Mouse (Mus musculus) hindbrain, embryonic 12.5 days (tissue): ENCODE data around the gene Dhrs13. TPM values are rescaled to one million over a fixed set of nuclear protein-coding genes. Genes with fewer than 3 reads are reported as not detected.
"Not testable (repeated sequence)": the region's sequence is repeated elsewhere in the genome, so short reads cannot be mapped to it uniquely, and the experiment has no call there.

Experiments used
- ATAC-seq: fragments of 200-750 bp; cut with Nextera tagmentation; 2 replicates; pipeline ENCODE4 v1.8.0; 2017; ENCODE audit warnings: moderate TSS enrichment; ENCODE audit not compliant: low FRiP score
- H3K27ac ChIP-seq: fragments of 300-500 bp; sonication (generic); 2 replicates; pipeline ENCODE4 v1.5.1; 2016; ENCODE audit warnings: mild to moderate bottlenecking
- H3K27me3 ChIP-seq: fragments of 300-500 bp; sonication (generic); 2 replicates; pipeline ENCODE4 v1.6.1; 2016; ENCODE audit warnings: mild to moderate bottlenecking
- H3K36me3 ChIP-seq: fragments of 300-500 bp; sonication (generic); 2 replicates; pipeline ENCODE4 v1.6.1; 2016; ENCODE audit warnings: mild to moderate bottlenecking
- H3K4me1 ChIP-seq: fragments of 300-500 bp; sonication (generic); 2 replicates; pipeline ENCODE4 v1.6.1; 2016
- H3K4me2 ChIP-seq: fragments of 300-500 bp; sonication (generic); replicated peaks from 2 replicates; pipeline ENCODE4 v1.6.1; 2016; ENCODE audit warnings: mild to moderate bottlenecking
- H3K4me3 ChIP-seq: fragments of 300-500 bp; sonication (generic); 2 replicates; pipeline ENCODE4 v1.5.1; 2016; ENCODE audit warnings: mild to moderate bottlenecking
- H3K9ac ChIP-seq: fragments of 300-500 bp; sonication (generic); 2 replicates; pipeline ENCODE4 v1.6.1; 2016; ENCODE audit warnings: mild to moderate bottlenecking, moderate library complexity
- H3K9me3 ChIP-seq: fragments of 300-500 bp; sonication (generic); replicated peaks from 2 replicates; pipeline ENCODE4 v1.6.1; 2016; ENCODE audit warnings: mild to moderate bottlenecking
- WGBS: fragments of 180-500 bp; shearing (Covaris S2); methylation state at CpG from one replicate; pipeline ENCODE4 v1.1.7; 2016; 5-methylcytosine and 5-hydroxymethylcytosine counted together
- polyA plus RNA-seq: library from polyadenylated mRNA; unstranded; fragments of >200 nt; fragmentation: Nextera tagmentation; extraction: Ambion mirVana; gene quantifications from 2 replicates; pipeline ENCODE4 v1.2.1, GENCODE M21; 2016

The Dhrs13 gene
- polyA plus RNA-seq, 1 experiment from 2014 or later: 24.2 TPM

DNA sequence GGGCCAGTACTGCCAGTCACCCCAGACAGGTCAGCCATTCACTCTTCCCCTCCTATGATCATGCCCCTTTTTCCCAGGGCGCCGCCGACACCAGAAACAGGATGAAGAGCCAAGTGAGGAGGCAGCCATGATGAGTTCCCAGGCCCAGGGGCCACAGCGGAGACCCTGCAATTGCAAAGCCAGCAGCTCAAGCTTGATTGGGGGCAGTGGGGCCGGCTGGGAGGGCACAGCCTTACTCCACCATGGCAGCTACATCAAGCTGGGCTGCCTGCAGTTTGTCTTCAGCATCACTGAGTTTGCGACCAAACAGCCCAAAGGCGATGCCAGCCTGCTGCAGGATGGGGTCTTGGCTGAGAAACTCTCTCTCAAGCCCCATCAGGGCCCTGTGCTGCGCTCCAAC, 2.8 kb upstream of the Dhrs13 start:
- Histone ChIP-seq H3K9ac (no peak overlapping the region), H3K27ac (no peak overlapping the region), H3K4me2 (no peak overlapping the region), H3K36me3 (peaks cover 56% of the 10 kb centered on the region), H3K27me3 (no peaks in the 10 kb centered on the region), H3K4me1 (peaks cover 17% of the 10 kb centered on the region), H3K9me3 (no peaks in the 10 kb centered on the region), H3K4me3 (no peak overlapping the region)
- 88% methylated on average over 8 of the region's 8 CpGs for WGBS
- no peak for ATAC-seq

DNA sequence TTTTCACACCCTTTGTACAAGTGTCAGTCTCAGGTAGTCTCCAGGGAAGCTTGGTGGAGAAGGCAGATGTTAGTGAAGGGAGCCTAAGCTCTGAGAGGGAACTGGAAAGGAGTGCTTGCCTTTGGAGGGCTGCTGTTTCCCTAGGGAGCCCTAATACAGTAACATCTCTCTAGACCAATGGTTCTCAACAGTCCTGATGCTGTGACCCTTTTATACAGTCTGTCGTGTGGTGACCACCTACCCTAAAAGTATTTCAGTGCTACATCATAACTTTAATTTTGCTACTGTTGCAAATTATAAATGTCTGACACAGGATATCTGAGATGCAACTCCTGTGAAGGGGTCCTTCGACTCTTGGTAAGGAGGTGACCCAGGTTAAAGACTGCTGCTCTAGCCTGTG, 1.5 kb upstream of the Dhrs13 start:
- Histone ChIP-seq H3K9me3 (no peaks in the 10 kb centered on the region), H3K9ac (no peak overlapping the region), H3K4me1 (peaks cover 17% of the 10 kb centered on the region), H3K27me3 (no peaks in the 10 kb centered on the region), H3K4me3 (no peak overlapping the region), H3K27ac (no peak overlapping the region), H3K4me2 (no peak overlapping the region), H3K36me3 (peaks cover 48% of the 10 kb centered on the region)
- no peak for ATAC-seq
- WGBS: 65% methylated on average over 2 of the region's 2 CpGs

DNA sequence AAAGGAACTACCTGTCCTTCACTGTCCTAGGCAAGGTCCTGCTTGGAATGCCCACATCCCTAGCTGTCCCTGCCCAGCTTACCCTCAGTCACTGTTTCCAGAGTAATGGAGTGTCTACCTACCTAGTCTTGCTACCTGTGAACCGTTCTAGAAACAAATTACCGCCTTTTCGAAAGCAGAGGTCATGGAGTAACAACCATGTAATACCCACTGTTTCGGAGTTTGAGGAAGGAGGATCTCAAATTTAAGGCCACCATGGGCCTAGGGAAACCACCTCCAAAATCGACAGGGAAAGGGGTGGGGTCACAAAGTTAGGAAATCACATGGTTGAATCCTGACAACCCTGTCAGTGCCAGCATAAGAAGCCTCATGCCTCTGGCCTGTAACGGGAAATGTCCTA, 691 bp upstream of the Dhrs13 start:
- peak; percentile 4; the same call in 1 of the 2 replicates for ATAC-seq
- peaks cover 17% of the 10 kb centered on the region for H3K4me1 ChIP-seq
- 39% methylated on average over 6 of the region's 6 CpGs for WGBS
- H3K9ac ChIP-seq: no peak overlapping the region
- peak overlapping the region; percentile 96; the same call in 1 of the 2 replicates for H3K27ac ChIP-seq
- no peaks in the 10 kb centered on the region for H3K9me3 ChIP-seq
- 0 out of 2 replicates have a peak overlapping the region, but pooled peaks have one; percentile 73 for H3K4me3 ChIP-seq
- H3K36me3 ChIP-seq: peaks cover 40% of the 10 kb centered on the region
- H3K4me2 ChIP-seq: peak overlapping the region; percentile 85
- H3K27me3 ChIP-seq: no peaks in the 10 kb centered on the region

DNA sequence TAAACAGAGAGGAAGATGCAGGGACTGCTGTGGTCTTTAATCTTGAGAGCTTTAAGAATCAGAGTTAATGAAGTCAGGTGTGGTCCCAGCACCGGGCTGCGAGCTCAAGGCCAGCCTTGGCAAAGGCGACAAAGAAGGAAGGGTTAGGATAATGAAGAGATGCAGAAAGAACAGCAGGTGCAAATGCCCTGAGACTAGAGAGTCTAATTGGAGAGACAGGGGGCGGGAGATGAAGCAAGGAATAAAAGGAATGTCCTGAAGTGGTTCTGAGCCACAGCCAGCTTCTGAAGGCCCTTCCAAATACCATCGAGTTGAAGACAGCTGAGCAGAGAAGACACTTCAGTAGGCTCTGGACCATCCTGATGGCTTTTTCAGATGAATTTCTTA, 722 bp downstream of the Dhrs13 start:
- Histone ChIP-seq H3K4me3 (peak overlapping the region; percentile 73), H3K36me3 (peaks cover 26% of the 10 kb centered on the region), H3K27ac (peak overlapping the region; percentile 96), H3K4me1 (peaks cover 23% of the 10 kb centered on the region), H3K9me3 (no peaks in the 10 kb centered on the region), H3K4me2 (peak overlapping the region; percentile 85), H3K27me3 (no peaks in the 10 kb centered on the region), H3K9ac (peak overlapping the region; percentile 85)
- ATAC-seq: peak; percentile 9; the same call in 1 of the 2 replicates
- WGBS: 12% methylated on average over 5 of the region's 5 CpGs

DNA sequence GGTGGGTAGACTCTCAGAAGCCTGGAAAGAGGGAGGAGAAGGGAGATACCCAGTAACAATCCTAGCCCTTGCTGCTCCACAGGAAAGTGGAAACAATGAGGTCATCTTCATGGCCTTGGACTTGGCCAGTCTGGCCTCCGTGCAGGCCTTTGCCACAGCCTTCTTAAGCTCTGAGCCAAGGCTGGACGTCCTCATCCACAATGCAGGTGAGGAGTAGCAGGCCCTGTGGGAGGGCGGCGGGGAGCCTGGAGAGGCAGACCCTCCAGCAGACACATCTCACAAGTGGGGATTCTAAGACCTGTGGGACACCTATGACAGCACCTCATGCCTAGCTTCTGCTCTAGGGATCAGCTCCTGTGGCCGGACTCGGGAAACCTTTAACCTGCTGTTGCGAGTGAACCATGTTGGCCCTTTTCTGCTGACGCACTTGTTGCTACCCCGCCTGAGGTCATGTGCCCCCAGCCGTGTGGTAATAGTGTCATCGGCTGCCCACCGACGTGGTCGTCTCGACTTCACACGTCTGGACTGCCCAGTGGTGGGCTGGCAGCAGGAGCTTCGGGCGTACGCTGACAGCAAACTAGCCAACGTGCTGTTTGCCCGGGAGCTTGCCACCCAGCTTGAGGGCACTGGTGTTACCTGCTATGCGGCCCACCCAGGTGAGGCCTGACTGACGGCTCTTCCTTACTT, 2.0 kb downstream of the Dhrs13 start:
- Histone ChIP-seq H3K36me3 (peaks cover 13% of the 10 kb centered on the region), H3K27me3 (no peaks in the 10 kb centered on the region), H3K4me1 (peaks cover 32% of the 10 kb centered on the region), H3K27ac (no peak overlapping the region), H3K9ac (no peak overlapping the region), H3K9me3 (no peaks in the 10 kb centered on the region), H3K4me2 (no peak overlapping the region), H3K4me3 (no peak overlapping the region)
- ATAC-seq: no peak
- 93% methylated on average over 23 of the region's 23 CpGs for WGBS

DNA sequence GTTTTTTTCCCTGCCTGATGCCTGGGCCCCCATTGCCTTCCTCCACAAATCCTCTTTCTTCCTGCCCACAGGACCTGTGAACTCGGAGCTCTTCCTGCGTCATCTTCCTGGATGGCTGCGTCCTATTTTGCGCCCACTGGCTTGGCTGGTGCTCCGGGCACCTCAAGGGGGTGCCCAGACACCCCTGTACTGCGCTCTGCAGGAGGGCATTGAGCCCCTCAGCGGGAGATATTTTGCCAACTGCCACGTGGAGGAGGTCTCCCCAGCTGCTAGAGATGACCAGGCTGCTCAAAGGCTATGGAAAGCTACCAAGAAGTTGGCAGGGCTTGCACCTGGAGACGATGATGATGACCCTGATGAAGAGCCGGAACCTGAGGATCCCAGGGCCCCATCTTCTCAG, 4.7 kb downstream of the Dhrs13 start:
- no peak overlapping the region for H3K4me2 ChIP-seq

DNA sequence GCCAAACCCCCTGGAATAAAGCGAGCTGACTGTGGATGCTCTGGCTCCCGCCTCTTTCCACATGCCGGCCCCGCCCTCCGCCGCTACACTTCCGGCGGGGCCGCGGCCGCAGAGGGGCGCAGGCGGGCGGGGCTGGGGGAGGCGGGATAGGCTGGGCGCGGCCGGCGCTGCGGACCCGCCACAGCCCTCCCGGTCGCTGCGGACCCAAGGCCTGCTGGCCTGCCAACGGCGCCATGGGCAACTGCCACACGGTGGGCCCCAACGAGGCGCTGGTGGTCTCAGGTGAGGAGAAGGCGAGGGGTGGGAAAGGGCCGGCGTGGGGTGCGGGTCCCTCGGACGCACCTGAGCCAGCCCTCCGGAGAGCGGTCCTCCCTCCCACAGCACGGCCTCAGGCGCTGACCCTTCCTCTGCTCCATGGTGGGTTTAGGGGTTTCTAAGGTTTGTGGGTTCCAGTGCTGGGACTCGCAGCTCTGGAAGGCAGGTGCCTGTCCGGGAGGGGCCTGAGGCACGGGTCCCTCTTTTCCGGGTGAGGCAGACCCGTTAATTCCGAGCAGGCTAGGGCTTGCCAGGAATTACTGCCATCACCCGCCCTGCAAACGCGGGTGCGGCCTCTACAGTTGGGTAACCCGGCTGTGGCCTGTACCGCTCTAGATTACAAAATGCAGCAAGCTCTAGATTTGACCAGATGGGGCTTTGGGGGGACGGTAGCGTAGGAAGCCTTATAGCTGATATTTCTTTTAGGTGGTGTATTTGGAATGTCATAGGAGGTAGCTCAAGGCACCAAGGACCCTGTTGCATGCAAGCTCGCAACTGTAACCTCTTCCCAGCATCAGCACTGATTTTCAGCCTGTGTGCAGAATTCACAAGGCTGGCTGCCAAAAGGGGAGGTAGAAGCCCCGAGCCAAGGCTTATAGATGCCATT, 6.0 kb downstream of the Dhrs13 start, which contains the start of gene Flot2:
Flot2 (plus strand) TSS at position 101 of the 922 bp plus-strand sequence.
- Histone ChIP-seq H3K27ac (peak within 1 kb of the TSS; percentile 75), H3K4me3 (peak within 1 kb of the TSS; percentile 85), H3K36me3 (peaks cover 18% of the 10 kb centered on the region), H3K4me2 (peak within 1 kb of the TSS; percentile 79), H3K27me3 (no peaks in the 10 kb centered on the region), H3K9me3 (no peaks in the 10 kb centered on the region), H3K4me1 (peaks cover 23% of the 10 kb centered on the region), H3K9ac (peak within 1 kb of the TSS; percentile 91)
- WGBS: 2% methylated on average over 49 of the region's 55 CpGs
- peak; percentile 88 for ATAC-seq

More for the DNA sequence above, 4.7 kb downstream of the Dhrs13 start:
- Histone ChIP-seq H3K4me3 (no peak overlapping the region), H3K9me3 (no peaks in the 10 kb centered on the region), H3K36me3 (peaks cover 10% of the 10 kb centered on the region; the same call in 1 of the 2 replicates), H3K27ac (no peak overlapping the region), H3K4me1 (peaks cover 30% of the 10 kb centered on the region), H3K27me3 (no peaks in the 10 kb centered on the region), H3K9ac (no peak overlapping the region)
- 80% methylated on average over 10 of the region's 10 CpGs for WGBS
- no peak for ATAC-seq

DNA sequence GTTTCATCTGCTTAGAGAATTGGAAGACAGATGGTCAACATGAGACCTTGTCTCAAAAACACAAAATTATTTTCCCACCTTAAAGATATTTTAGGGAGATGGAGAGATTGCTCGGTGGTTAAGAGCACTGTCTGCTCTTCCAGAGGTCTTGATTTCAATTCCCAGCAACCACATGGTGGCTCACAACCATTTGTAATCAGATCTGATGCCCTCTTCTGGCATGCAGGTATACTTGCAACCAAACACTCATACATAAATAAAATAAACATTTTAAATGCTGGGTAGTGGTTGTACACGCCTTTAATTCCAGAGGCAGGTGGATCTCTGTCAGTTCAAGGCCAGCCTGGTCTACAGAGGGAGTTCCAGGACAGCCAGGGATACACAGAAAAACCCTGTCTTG, 8.8 kb downstream of the Dhrs13 start:
- WGBS: 84% methylated on average over 2 of the region's 2 CpGs
- no peak overlapping the region for H3K4me3 ChIP-seq
- H3K27ac ChIP-seq: no peak overlapping the region
- no peak overlapping the region for H3K9ac ChIP-seq
- H3K9me3 ChIP-seq: no peaks in the 10 kb centered on the region
- H3K36me3 ChIP-seq: peaks cover 16% of the 10 kb centered on the region
- H3K4me2 ChIP-seq: no peak overlapping the region
- ATAC-seq: no peak
- H3K27me3 ChIP-seq: no peaks in the 10 kb centered on the region
- H3K4me1 ChIP-seq: peaks cover 22% of the 10 kb centered on the region

DNA sequence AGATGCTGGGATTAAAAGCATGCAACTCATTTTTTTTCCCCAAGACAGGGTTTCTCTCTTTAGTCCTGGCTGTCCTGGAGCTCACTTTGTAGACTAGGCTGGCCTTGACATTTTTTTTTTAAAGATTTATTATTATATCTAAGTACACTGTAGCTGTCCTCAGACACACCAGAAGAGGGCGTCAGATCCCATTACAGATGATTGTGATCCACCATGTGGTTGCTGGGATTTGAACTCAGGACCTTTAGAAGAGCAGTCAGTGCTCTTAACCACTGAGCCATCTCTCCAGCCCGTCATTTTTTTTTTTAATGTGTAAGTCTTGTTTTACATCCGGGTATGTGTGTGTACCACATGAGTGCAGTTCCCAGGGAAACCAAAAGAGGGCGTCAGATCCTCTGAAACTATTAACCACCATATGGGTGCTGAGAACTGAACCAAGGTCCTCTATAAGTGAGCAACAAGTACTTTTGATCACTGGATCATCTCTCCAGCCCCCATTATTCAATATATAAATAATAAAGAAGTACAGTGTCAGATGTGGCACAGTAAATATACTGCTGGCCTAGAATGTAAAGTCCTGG, 10.3 kb downstream of the Dhrs13 start:
- peaks cover 20% of the 10 kb centered on the region for H3K4me1 ChIP-seq
- H3K9ac ChIP-seq, H3K9me3 ChIP-seq, H3K4me3 ChIP-seq, ATAC-seq, H3K4me2 ChIP-seq, H3K27me3 ChIP-seq, H3K27ac ChIP-seq: not testable (repeated sequence)
- WGBS: 93% methylated on average over 4 of the region's 4 CpGs
- H3K36me3 ChIP-seq: peaks cover 16% of the 10 kb centered on the region

DNA sequence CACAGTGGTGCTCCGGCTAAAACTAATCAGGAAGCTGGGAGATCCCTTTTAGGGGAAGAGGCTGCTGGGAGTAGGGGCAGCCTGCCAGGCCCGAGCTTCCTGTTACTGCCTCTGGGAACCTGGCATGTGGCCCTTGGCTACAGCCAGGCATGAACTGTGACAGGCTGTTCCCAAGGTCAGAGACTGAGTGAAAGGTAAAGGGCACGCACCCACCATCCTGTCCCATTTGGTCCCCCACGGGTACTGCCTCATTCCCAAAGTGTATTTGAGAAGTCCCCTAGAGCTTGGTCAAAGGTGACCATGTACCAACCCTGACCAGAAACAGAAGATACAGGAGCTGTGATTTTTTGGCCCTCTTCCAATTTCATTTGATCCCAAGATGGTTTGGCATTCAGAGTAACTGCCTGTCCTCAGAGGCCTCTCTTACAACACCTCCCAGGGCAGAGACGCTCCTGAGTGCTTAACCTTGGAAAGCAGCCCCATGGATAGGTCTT, 12.7 kb downstream of the Dhrs13 start:
- Histone ChIP-seq H3K27ac (no peak overlapping the region), H3K4me2 (no peak overlapping the region), H3K4me3 (no peak overlapping the region), H3K9me3 (no peaks in the 10 kb centered on the region), H3K27me3 (no peaks in the 10 kb centered on the region), H3K36me3 (peaks cover 20% of the 10 kb centered on the region), H3K9ac (no peak overlapping the region), H3K4me1 (peaks cover 3% of the 10 kb centered on the region; the same call in 1 of the 2 replicates)
- WGBS: 85% methylated on average over 5 of the region's 5 CpGs
- no peak for ATAC-seq

DNA sequence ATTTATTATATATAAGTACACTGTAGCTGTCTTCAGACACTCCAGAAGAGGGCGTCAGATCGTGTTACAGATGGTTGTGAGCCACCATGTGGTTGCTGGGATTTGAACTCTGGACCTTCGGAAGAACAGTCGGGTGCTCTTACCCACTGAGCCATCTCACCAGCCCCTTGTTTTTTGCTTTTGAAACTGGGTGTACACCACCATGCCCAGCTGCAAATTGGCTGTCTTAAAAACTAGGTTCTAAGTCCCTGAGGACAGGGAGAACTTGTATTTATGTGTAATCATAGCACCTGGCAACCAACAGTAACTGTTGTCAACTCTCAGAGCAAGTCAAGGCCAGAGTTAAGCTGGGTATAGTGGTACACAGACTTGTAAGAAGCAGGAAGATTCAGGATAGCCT, 16.6 kb downstream of the Dhrs13 start:
- not testable (repeated sequence) for H3K27ac ChIP-seq

DNA sequence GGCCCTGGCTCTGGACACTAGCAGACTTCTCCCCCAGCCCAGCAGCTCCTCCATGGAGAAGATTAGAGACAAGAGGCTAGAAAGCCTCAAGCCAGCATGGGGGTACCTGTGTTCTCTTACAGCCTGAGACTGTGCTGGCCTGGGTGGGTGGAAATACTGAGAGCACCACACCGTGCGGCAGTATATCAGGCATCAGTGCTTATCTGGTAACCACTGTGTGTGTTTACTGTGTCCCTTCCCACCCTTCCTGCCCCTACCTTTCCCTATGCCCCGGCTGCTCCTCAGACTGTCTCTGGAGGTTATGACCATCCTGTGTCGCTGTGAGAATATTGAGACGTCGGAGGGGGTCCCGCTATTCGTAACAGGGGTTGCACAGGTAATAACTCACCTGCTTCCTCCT, 21.0 kb downstream of the Dhrs13 start:
- Histone ChIP-seq H3K9me3 (no peaks in the 10 kb centered on the region), H3K27me3 (no peaks in the 10 kb centered on the region), H3K4me1 (no peaks in the 10 kb centered on the region), H3K36me3 (peaks cover 75% of the 10 kb centered on the region), H3K4me2 (no peak overlapping the region), H3K4me3 (no peak overlapping the region), H3K9ac (no peak overlapping the region), H3K27ac (no peak overlapping the region)
- no peak for ATAC-seq
- 93% methylated on average over 8 of the region's 8 CpGs for WGBS

More for the DNA sequence above, 16.6 kb downstream of the Dhrs13 start:
- not testable (repeated sequence) for H3K4me2 ChIP-seq, H3K4me3 ChIP-seq, H3K9me3 ChIP-seq, H3K27me3 ChIP-seq, H3K9ac ChIP-seq, H3K4me1 ChIP-seq, ATAC-seq
- peaks cover 36% of the 10 kb centered on the region for H3K36me3 ChIP-seq
- 94% methylated on average over 4 of the region's 4 CpGs for WGBS
